Mouse (Mus musculus) bone marrow macrophage, adult 2 months (primary cell): ENCODE results near the gene Sim2. TPM values are rescaled to one million over a fixed set of nuclear protein-coding genes. Genes with fewer than 3 reads are reported as not detected.

ENCODE experiments used
- H3K27ac ChIP-seq: 2 replicates; pipeline ENCODE4 v1.5.1; 2012; ENCODE audit warnings: low read depth, low read length; ENCODE audit not compliant: insufficient read depth
- H3K4me1 ChIP-seq: 2 replicates; pipeline ENCODE4 v1.6.1; 2012; ENCODE audit warnings: low read length; ENCODE audit not compliant: control insufficient read depth, insufficient read depth
- H3K4me3 ChIP-seq: 2 replicates; pipeline ENCODE4 v1.5.1; 2012; ENCODE audit warnings: mild to moderate bottlenecking, low read length, moderate library complexity; ENCODE audit not compliant: insufficient read depth
- CTCF ChIP-seq: IDR thresholded peaks from 2 replicates; pipeline ENCODE4 v1.5.1; 2012; ENCODE audit warnings: low read depth, mild to moderate bottlenecking, low read length, moderate library complexity
- POLR2A ChIP-seq: IDR thresholded peaks from 2 replicates; pipeline ENCODE4 v1.6.1; 2012; ENCODE audit warnings: mild to moderate bottlenecking, low read depth, low read length, borderline replicate concordance
- polyA plus RNA-seq: library from polyadenylated mRNA; stranded (reverse); fragments of >200 nt; gene quantifications from 2 replicates; pipeline ENCODE4 v1.2.4, GENCODE M21; 2012; ENCODE audit not compliant: missing spikeins, insufficient read depth, insufficient read length

Gene Sim2
- polyA plus RNA-seq, 1 experiment: not detected

DNA sequence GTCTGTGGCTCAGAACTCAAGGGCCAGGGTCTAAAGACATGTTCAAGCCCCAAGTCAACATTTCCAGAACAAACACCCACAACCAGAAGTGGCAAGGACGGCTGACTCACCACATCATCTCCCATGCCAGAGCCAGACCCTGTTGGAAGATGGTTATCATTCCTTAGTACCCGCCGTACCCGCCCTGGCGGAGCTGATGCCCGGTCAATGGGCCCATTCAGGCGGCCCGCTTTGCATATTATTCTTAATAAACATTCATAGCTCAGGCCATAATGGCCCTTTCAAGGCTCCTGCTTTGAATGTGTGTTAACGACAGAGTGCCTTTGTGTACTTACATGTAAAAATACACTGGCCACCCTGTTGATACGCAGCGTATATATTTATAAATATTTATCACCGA lies 29.6 kb upstream of the Sim2 start:
- Histone ChIP-seq H3K4me1 (no peaks in the 10 kb centered on the region), H3K27ac (no peak overlapping the region), H3K4me3 (no peak overlapping the region)
- TF ChIP-seq CTCF: no peak
- no peak for TF ChIP-seq POLR2A

DNA sequence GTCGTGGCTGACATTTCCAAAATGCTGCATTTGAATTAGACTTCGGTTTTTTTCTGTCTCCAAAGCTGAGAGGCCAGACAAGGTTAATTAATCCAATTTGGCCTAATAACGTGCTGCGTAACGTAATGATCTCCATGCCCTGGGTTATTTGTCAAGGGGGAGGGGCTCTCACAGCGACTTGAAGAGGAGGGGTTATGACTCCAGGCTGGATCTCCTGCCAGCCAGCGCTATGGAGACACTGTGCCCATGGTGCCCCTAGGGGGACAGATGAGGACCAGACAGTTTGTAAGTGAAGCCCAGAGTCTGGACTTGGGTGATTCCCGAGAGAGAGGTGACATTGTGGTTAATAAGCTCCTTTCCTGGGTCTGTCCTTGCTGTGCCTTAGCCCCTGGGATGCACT lies 29.2 kb upstream of the Sim2 start:
- no peak overlapping the region for H3K4me3 ChIP-seq
- H3K27ac ChIP-seq: no peak overlapping the region
- TF ChIP-seq CTCF (no peak), POLR2A (no peak)
- H3K4me1 ChIP-seq: no peaks in the 10 kb centered on the region

DNA sequence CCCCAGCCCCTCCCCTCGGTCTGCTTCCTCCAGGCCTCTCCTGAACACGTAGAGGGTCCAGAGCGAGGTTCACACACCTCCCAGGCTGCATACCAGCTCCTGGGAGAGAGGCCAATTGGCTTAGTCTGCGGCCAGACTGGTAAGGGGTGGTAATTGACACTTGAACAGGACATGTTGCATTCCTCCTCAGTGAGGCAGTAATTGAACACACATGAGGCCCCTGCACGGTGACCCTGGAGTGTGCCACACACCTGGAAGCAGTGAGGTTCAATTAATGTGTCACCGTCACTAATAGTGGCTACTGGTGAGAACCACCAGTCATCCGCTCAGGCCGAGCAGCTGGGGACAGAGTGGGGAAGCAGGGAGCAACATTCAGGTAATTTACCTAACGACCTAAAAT lies 24.9 kb upstream of the Sim2 start:
- no peak overlapping the region for H3K4me3 ChIP-seq
- no peak overlapping the region for H3K27ac ChIP-seq
- H3K4me1 ChIP-seq: no peaks in the 10 kb centered on the region
- TF ChIP-seq POLR2A: no peak

DNA sequence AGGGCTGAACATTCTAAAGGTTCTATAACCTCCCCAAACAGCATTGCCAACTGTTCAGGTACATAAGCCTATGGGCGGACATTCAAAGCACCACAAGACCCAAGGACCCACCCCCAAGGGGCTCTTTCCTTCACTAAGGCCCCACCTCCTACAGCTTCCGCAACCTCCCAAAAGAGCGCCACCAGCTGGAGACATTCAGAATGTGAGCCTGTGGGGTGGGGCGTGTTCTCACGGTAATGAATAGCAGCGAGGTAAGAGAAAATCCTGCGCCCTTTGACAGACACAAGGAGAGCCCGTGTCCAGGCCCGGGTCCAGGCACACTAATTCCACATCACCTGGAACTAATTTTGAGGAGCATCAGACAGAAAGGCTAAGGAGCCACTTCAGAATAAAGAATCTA lies 20.5 kb upstream of the Sim2 start:
- no peak overlapping the region for H3K27ac ChIP-seq
- TF ChIP-seq CTCF (no peak), POLR2A (no peak)
- H3K4me3 ChIP-seq: no peak overlapping the region
- H3K4me1 ChIP-seq: no peaks in the 10 kb centered on the region

DNA sequence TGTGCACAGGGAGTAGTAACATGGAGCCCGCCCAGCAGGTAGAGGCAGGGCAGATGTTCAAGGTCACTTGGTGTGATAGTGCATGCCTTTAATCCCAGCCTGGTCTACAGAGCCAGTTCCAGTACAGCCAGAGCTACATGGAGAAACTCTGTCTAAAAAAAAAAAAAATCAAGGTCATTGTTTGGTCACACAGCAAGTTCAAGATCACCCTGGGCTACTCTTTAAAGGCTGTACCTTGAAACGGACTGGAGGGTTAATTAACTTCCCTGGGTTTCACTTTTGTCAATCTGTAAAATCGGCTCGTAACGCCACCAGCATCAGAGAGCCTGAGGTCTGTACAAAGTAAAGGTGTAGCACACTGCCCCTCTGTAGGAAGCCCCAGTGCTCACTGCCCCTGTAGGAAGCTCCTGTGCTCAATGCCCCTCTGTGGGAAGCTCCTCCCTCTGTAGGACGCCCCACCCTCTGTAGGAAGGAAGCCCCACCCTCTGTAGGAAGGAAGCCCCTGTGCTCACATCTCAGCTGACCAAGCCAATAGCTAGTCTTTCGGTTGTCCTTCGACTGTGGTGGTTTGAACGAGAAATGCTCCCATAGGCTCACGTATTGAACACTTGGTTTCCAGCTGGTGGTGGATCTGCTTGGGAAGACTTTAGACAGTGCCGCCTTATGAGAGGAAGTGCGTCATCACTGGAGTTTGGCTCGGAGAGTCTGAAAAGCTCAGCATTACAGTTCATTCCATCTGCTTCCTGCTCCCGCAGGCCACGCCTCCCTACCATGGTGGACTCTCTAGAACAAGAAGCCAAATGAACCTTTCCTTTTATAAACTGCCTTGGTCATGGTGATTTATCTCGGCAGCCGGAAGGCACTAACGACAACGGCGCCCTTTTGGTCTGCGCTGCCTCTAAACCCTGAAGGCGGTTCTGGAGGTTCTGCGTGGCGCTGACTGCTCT lies 18.7 kb upstream of the Sim2 start:
- no peak overlapping the region for H3K27ac ChIP-seq
- TF ChIP-seq POLR2A (no peak), CTCF (no peak)
- H3K4me1 ChIP-seq: no peaks in the 10 kb centered on the region
- H3K4me3 ChIP-seq: no peak overlapping the region

DNA sequence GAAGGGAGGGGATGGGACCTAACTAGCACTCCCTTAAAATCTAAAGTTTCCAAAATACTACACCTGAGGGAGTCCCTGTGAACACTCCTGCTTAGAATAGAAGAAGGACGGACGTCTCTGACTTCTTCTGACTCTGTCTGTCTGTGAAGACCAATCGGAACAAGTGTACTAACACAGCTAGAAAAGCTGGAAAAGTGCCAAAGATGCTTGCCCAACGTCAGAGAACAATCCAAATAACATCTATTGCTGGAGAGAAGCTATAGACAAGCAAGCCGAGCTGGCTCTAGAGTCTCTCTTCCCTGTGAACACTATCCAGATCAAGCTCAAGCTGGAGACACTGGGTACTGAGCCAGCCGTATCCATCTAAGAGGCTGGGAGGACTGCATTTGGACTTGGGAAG lies 18.0 kb upstream of the Sim2 start:
- TF ChIP-seq CTCF: no peak
- no peak for TF ChIP-seq POLR2A
- H3K27ac ChIP-seq: no peak overlapping the region

DNA sequence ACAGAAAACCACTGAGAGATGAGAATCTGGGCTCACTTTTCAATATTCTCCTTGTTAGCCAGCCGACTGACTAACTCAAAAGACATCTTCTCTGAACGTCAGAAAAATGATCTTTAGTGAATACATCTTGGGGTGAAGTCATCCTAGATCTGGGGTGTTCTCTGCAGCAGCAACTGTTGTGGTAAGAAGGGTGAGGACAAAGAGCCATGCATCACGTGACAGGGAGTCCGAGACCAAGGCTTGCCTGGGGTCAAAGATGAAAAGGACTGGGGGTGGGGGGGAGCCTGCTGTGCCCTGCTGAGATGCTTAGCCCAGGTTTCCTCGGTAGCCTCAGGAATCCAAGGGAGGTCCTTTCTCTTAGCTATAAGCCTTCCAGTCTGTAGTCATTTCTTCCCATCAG lies 17.5 kb upstream of the Sim2 start:
- H3K4me3 ChIP-seq: no peak overlapping the region
- TF ChIP-seq POLR2A (no peak), CTCF (no peak)
- no peak overlapping the region for H3K27ac ChIP-seq
- no peaks in the 10 kb centered on the region for H3K4me1 ChIP-seq

More for the DNA sequence above, 18.0 kb upstream of the Sim2 start:
- H3K4me3 ChIP-seq: no peak overlapping the region
- H3K4me1 ChIP-seq: no peaks in the 10 kb centered on the region

DNA sequence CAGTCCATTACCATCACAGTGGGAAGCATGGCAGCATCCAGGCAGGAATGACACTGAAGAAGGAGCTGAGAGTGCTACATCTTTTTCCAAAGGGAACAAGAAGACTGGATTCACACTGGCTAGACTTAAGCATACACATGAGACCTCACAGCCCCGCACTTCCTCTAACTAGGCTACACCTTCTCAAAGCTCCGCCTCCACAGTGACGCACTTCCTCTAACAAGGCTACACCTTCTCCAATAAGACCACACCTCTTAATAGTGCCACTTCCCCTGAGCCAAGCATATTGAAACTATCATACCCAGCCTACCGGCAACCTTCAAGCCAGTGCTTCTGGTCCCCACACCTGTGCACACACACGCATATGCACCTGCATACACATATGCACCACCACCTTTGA lies 15.7 kb upstream of the Sim2 start:
- Histone ChIP-seq H3K4me1 (no peaks in the 10 kb centered on the region), H3K27ac (no peak overlapping the region), H3K4me3 (no peak overlapping the region)
- TF ChIP-seq POLR2A: no peak
- no peak for TF ChIP-seq CTCF

DNA sequence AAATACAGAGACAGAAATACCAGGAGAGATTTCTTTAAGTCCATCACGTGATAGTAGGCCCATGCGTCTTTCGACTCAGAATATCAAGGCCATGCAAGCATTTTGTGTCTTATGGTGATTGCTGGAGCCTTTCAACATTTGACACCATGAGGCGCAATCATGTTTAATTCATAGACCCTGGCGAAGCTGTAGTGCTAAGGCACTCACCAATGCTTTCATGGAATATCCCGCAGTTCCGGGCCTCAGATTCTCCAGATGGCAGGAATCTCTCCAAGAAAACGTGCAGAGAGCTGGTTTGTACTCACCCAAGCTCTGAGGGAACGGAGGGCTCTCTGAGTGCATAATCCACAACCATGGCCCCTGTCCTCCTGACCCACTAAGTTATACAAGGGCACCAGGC lies 13.8 kb upstream of the Sim2 start:
- Histone ChIP-seq H3K27ac (no peak overlapping the region), H3K4me1 (no peaks in the 10 kb centered on the region), H3K4me3 (no peak overlapping the region)
- no peak for TF ChIP-seq POLR2A

DNA sequence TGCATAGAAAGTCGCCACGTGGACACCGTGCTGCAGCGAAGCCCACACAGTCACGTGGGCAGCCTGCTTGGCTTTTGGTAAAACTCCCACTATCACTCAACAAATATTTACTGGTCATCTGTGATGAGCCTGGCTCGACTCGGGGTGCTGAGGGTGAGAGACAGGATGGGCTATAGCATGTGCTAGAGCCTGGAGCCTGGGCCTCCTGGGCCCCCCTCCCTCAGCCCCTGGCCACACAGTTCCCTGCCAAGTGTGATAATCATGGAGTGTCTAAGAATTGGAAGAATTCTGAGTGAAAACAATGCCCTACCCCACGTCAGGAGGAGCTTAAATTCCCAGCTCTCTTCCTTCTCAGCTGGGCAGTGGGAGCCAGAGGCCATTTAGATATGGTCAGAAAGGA lies 13.3 kb upstream of the Sim2 start:
- no peak overlapping the region for H3K4me3 ChIP-seq
- TF ChIP-seq CTCF: no peak
- TF ChIP-seq POLR2A: no peak

DNA sequence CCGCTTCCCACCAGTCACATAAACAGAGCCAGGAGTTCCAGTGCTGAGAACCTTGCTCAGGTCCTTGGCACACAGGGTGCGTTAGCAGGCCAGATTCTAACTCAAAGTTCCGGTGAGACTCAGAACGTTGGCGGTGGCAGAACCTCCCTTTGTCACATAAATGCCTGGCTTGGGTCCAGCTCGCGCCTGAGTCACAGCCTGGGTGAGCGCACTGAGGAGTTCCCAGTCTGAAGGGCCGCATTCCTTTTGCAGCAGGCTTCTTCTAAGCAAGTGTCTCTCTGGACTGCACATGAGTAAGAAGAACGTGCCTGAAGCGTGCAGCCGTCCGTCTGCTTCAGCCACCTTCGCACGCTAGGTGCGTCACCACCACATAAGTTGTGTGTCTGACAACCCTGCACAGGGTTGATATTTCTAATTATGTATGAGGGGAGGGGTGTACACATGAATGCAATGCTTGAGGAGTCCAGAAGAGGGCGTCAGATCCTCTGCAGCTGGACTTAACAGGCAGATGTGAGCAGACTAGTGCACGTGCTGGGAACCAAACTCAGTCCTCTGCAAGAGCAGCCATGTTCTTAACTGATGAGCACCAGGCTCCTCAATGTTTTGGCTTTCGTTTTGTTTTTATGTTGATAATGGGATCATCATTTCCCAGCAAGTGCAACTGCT lies 9.2 kb upstream of the Sim2 start:
- Histone ChIP-seq H3K4me1 (no peaks in the 10 kb centered on the region), H3K4me3 (no peak overlapping the region), H3K27ac (no peak overlapping the region)
- TF ChIP-seq CTCF (no peak), POLR2A (no peak)

More for the DNA sequence above, 13.3 kb upstream of the Sim2 start:
- Histone ChIP-seq H3K27ac (no peak overlapping the region), H3K4me1 (no peaks in the 10 kb centered on the region)
